Mouse (Mus musculus) G1E (cell line): ENCODE data around the gene Gm12166. TPM values are rescaled to one million over a fixed set of nuclear protein-coding genes. Genes with fewer than 3 reads are reported as not detected.
"Not testable (repeated sequence)": the region's sequence is repeated elsewhere in the genome, so short reads cannot be mapped to it uniquely, and the experiment has no call there.

Source experiments
- ATAC-seq: 2 replicates; pipeline ENCODE4 v1.8.0; 2016; ENCODE audit warnings: mild to moderate bottlenecking; ENCODE audit not compliant: insufficient number of reproducible peaks, poor library complexity, low FRiP score, severe bottlenecking; ENCODE audit errors: extremely low read depth
- DNase-seq: peaks from one replicate; pipeline ENCODE4 v3.0.0; 2012; ENCODE audit warnings: low spot score
- H3K27me3 ChIP-seq: 2 replicates; pipeline ENCODE4 v1.6.1; 2012; ENCODE audit warnings: mild to moderate bottlenecking, low read length, inconsistent platforms; ENCODE audit not compliant: insufficient read depth
- H3K36me3 ChIP-seq: replicated peaks from 2 replicates; pipeline ENCODE3; 2012; ENCODE audit warnings: mild to moderate bottlenecking, inconsistent platforms
- H3K4me1 ChIP-seq: 2 replicates; pipeline ENCODE4 v1.6.1; 2012; ENCODE audit warnings: low read depth, low read length, inconsistent platforms, mixed read lengths; ENCODE audit not compliant: insufficient read depth
- H3K4me3 ChIP-seq: 2 replicates; pipeline ENCODE4 v1.5.1; 2012; ENCODE audit warnings: low read depth, mild to moderate bottlenecking, inconsistent platforms, low read length, moderate library complexity, mixed read lengths
- H3K9me3 ChIP-seq: replicated peaks from 2 replicates; pipeline ENCODE4 v1.6.1; 2012; ENCODE audit warnings: inconsistent platforms
- CTCF ChIP-seq: IDR thresholded peaks from 2 replicates; pipeline ENCODE4 v1.5.1; 2012; ENCODE audit warnings: low read depth, low read length, inconsistent platforms, mixed read lengths
- GATA1 ChIP-seq: IDR thresholded peaks from 2 replicates; pipeline ENCODE4 v1.6.1; 2012; ENCODE audit warnings: borderline replicate concordance, low read length, inconsistent platforms, mixed read lengths
- GATA2 ChIP-seq: IDR thresholded peaks from 2 replicates; pipeline ENCODE4 v1.6.1; 2012; ENCODE audit warnings: low read depth, low read length, inconsistent platforms, borderline replicate concordance
- POLR2AphosphoS5 ChIP-seq: IDR thresholded peaks from 2 replicates; pipeline ENCODE4 v1.6.1; 2012; ENCODE audit warnings: low read depth, low read length, inconsistent platforms; ENCODE audit not compliant: insufficient replicate concordance
- TAL1 ChIP-seq: conservative IDR thresholded peaks from 2 replicates; pipeline ENCODE4 v1.6.1; 2012; ENCODE audit warnings: low read depth, low read length, inconsistent platforms, mixed read lengths
- polyA plus RNA-seq: library from polyadenylated mRNA; stranded (reverse); fragments of >175 nt; gene quantifications from 2 replicates; pipeline ENCODE4 v1.2.3, GENCODE M21; 2012
- total RNA-seq, 2 experiments: library from RNA; stranded (forward) in 1 of 2; stranded (reverse) in 1 of 2; fragments of 200-1000 nt in 1 of 2; fragments of >200 nt in 1 of 2; fragmentation: Nextera tagmentation in 1 of 2; gene quantifications; 2 replicates each; pipeline ENCODE4 v1.2.3; 2014 to 2017

Gene Gm12166
- total RNA-seq (2014; fragmentation: Nextera tagmentation) (0.92 and 2.5 TPM in 2 replicates), total RNA-seq (2017) (16.7 and 28.7 TPM in 2 replicates), polyA plus RNA-seq (0.17 and 0.35 TPM in 2 replicates)

DNA sequence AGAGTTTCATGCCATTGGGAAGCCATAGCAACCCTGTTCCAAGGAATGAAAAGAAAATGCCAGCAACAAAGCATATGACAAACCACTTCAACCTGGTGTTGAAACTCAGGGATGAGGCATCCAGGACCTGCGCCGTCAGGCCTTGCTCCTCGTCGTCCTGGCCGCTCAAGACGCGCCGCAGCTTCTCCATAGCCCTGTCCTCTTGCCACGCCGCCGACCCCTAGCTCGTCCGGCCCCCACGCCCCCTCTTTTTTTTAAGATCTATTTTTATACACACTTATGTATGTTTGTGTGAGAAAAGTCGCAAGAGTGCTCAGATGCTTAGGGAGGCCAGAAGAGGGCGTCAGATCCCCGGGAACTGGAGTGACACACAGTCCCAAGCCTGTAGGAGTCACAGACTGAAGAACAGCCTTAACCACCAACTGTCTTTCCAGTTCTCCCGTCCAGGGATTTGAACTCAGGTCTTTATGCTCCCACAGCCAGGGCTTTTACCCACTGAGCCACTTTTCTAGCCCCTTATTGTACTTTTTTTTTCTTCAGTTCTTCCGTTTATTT is at the start of gene Gm12166:
Gene Gm12166 (minus strand): TSS at position 217 of the 555 bp plus-strand sequence.
- not testable (repeated sequence) for H3K4me3 ChIP-seq, H3K4me1 ChIP-seq, H3K36me3 ChIP-seq, DNase-seq, ATAC-seq, H3K9me3 ChIP-seq
- H3K27me3 ChIP-seq, result peaks cover 24% of the 10 kb centered on the region

DNA sequence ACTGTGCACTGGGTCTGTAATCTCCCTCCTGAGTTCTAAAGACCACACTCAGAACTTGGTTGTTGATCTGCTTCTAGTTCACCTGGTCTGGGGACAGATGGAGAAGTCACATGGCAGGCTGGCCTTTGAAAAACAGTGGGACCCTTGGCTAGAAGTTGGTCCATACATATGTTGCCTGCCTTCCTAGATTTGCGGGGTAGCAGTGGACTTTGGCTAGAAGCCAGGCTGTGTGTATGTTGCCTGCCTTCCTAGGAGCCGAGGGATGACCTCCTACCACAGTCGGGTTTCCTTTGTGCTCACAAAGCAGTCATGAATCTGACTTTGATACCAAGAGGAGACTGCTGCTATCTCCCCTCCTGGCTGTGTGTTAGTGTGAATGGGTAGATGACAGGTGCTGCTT is 44.9 kb upstream of the Gm12166 start:
- DNase-seq (no peak), ATAC-seq (no peak)
- no peak for TF ChIP-seq CTCF
- no peak for TF ChIP-seq GATA2
- TF ChIP-seq POLR2AphosphoS5, result no peak
- no peak for TF ChIP-seq TAL1
- TF ChIP-seq GATA1, result no peak
- Histone ChIP-seq H3K36me3 (no peaks in the 10 kb centered on the region), H3K4me1 (no peaks in the 10 kb centered on the region), H3K27me3 (no peaks in the 10 kb centered on the region; the same call in 1 of the 2 replicates), H3K4me3 (no peak overlapping the region), H3K9me3 (no peaks in the 10 kb centered on the region)

DNA sequence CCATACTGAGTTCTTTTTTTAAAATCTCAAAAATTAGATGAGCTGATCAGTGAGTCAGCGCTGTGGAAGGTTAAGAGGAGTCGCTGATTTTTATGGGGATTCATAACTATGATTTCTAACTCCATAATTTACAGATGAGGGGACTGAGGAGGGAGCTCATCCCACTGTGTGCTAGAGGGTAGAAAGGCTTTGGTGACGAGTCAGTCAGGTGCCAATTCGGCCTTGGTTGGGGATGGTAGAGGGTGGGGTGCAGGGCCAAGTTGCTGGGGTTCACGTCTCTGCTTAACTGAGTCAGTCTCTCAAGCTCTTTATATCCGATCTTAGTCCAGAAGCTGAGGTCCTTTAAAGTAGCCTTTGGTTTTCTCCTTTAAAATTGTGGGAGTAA is 44.1 kb upstream of the Gm12166 start:
- no peaks in the 10 kb centered on the region for H3K9me3 ChIP-seq
- no peak overlapping the region for H3K4me3 ChIP-seq
- DNase-seq, result no peak
- H3K4me1 ChIP-seq, result no peaks in the 10 kb centered on the region
- H3K36me3 ChIP-seq, result no peaks in the 10 kb centered on the region
- no peak for ATAC-seq
- TF ChIP-seq GATA2 (no peak), TAL1 (no peak), CTCF (no peak), POLR2AphosphoS5 (no peak), GATA1 (no peak)
- no peaks in the 10 kb centered on the region; the same call in 1 of the 2 replicates for H3K27me3 ChIP-seq

DNA sequence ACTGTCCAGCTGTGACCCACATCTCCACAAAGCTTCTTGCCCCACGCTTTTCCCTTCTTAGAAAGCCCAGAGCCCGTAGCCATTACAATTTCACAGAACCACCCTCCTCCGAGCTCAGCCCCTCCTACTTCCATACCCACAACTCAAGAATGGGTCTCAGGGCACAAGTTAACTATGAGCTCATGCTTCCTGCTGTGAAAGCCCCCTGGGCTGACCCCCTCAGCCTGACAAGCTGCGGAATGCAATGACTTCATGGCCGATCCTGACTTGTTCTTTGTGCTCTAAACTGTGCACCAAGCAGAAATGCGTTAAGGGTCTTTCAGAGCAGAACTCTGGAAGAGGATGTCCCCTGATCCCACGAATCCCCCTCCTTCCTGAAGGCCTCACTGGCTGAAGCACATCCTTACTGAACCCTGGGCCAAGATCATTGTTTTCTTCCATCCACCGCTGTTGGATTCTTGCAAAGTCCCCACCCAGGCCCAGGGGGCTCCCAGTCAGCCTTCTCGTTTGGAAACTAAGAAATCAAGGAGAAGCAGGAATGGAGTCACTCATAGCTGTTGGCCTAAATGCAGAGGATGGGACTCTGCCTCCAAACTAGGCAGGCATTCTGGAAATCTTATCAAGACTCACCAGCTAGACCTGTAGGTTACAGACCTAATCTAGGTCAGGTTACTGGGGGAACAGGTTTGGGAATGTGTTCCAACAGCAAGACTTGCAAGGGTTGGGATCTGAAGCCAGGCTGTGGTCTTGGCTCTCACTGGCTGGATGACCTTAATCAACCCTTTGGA is 43.5 kb upstream of the Gm12166 start:
- Histone ChIP-seq H3K9me3 (no peaks in the 10 kb centered on the region), H3K27me3 (no peaks in the 10 kb centered on the region; the same call in 1 of the 2 replicates), H3K4me3 (no peak overlapping the region), H3K36me3 (no peaks in the 10 kb centered on the region), H3K4me1 (no peaks in the 10 kb centered on the region)
- ATAC-seq (no peak), DNase-seq (no peak)
- TF ChIP-seq POLR2AphosphoS5 (no peak), CTCF (no peak), GATA1 (no peak), TAL1 (no peak)

DNA sequence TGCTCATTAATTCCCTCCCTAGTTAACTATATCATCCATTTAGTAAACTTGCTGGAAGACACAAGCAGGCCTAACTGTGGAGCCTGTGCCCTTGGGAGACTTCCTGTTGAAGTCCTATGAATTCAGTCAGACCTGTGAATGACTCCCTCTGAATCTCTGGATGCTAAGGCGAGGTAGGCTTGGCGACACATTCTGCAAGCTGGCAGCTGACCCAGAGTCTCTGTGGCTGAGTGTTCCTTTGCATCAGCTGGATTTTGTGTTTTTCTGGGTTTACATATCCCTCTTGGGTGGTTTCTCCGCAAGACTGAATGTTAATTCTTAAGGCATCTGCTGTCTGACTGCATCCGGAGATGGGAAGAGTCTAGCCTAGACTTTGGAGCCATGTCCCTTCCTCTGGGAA is 40.0 kb upstream of the Gm12166 start:
- Histone ChIP-seq H3K36me3 (no peaks in the 10 kb centered on the region), H3K27me3 (no peaks in the 10 kb centered on the region; the same call in 1 of the 2 replicates), H3K4me1 (no peaks in the 10 kb centered on the region), H3K9me3 (no peaks in the 10 kb centered on the region), H3K4me3 (no peak overlapping the region)
- ATAC-seq, result no peak
- no peak for DNase-seq
- TF ChIP-seq GATA1 (no peak), TAL1 (no peak), CTCF (no peak), POLR2AphosphoS5 (no peak), GATA2 (no peak)

DNA sequence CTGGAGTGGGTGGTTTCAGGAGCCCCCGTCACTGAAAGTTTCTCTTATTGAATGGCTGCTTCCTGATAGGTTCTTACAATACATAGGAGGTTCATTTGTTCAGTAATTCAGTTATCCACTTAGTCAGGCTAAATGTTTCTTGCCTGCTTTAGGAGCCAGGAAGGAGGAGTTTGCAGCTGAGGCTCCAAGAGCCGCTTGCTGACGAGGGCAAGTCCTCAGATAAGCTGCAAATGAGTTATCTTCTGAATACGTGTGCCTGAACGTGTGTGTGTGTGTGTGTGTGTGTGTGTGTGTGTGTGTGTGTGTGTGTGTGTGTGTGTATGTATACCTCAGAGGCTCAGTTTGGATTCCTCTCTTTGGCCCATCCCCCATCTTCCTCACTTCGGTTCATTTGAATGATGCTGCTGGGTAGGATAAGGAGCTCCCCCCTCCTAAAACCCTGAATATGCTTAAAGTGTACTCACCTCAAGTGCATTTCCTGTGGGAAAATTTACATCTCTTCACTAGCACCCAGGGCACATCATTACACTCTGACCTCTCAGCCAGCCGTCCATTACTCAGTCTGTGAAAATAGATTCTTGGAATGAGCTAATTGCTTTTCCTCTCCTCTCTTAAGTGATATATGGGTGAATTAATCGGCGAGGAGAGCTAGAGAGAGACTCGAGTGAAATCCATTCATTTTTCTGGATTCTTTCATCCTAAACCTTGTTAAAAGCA is 39.0 kb upstream of the Gm12166 start:
- DNase-seq, result no peak
- TF ChIP-seq POLR2AphosphoS5 (no peak), CTCF (no peak), GATA1 (no peak), TAL1 (no peak), GATA2 (no peak)
- H3K4me1 ChIP-seq, result no peaks in the 10 kb centered on the region
- no peaks in the 10 kb centered on the region; the same call in 1 of the 2 replicates for H3K27me3 ChIP-seq
- ATAC-seq, result no peak
- H3K4me3 ChIP-seq, result no peak overlapping the region
- H3K9me3 ChIP-seq, result no peaks in the 10 kb centered on the region
- no peaks in the 10 kb centered on the region for H3K36me3 ChIP-seq
